Mouse (Mus musculus): ENCODE data around the gene Sel1l2.
"Not testable (repeated sequence)": the region's sequence is repeated elsewhere in the genome, so short reads cannot be mapped to it uniquely, and the experiment has no call there.

DNA sequence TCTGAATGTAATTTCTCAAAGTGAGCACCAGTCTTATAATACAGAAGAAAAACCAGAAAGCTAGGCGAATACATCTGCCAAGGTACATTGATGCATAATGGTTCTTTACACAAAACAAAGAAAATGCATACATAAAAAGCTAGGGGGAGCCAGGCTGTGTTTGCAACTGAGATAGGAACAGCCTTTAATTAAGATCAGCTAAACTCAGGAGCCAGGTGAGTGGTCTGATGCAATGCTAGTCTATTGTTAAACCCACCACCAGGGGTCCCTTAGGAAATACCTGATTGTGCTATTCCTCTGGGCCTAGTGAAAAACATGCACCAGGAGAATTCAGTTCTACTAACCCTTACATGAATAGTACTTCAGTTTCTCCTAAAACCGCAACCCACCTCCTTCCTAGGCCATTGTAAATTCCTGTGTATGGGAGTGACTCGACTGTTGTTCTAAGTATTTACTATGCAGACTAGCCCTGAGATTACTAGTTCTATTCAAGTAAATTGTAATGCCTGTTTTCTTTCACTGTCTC lies 203.8 kb downstream of the Sel1l2 start:
- TF ChIP-seq ZC3H11A (IDR thresholded peaks at IDR 0.05; ENCODE audit: borderline replicate concordance, low read depth, low read length); HCFC1 (IDR thresholded peaks at IDR 0.05; ENCODE audit: borderline replicate concordance, insufficient read depth, low read length); ZNF384 (IDR thresholded peaks at IDR 0.05; ENCODE audit: low read depth, low read length): not testable (repeated sequence)

Measured in ES-E14 (cell line).